Mouse (Mus musculus): ENCODE measurements around the gene Zfhx3. TPM values are rescaled to one million over a fixed set of nuclear protein-coding genes. Genes with fewer than 3 reads are reported as not detected.

Zfhx3 gene
- polyA plus RNA-seq, 1 experiment from 2014 or later = 27.5 TPM

- peak; percentile 54 for DNase-seq (ENCODE audit: low spot score)
- peak overlapping the region; percentile 17; the same call in 1 of the 2 replicates for H3K4me2 ChIP-seq (ENCODE audit: low read depth, low read length)
- no peaks in the 10 kb centered on the region for H3K9me3 ChIP-seq (replicated peaks; ENCODE audit: control insufficient read depth, low read length)
- H3K9ac ChIP-seq (replicated peaks; ENCODE audit: low read length) = peak overlapping the region; percentile 33
- no peak overlapping the region for H3K27ac ChIP-seq (replicated peaks; ENCODE audit: low read depth, low read length)
- H3K27me3 ChIP-seq (ENCODE audit: control insufficient read depth, insufficient read depth, low read length) = no peaks in the 10 kb centered on the region
- H3K4me1 ChIP-seq (ENCODE audit: control insufficient read depth, insufficient read depth, low read length) = no peaks in the 10 kb centered on the region; the same call in 1 of the 2 replicates
- H3K4me3 ChIP-seq (ENCODE audit: low read depth, low read length) = no peak overlapping the region
- ATAC-seq (replicated peaks; ENCODE audit: insufficient number of reproducible peaks, low FRiP score, low TSS enrichment, low read depth) = no peak; the same call in 1 of the 2 replicates
- 37% methylated on average over 25 of the region's 25 CpGs for WGBS
- no peaks in the 10 kb centered on the region for H3K36me3 ChIP-seq (replicated peaks; ENCODE audit: control insufficient read depth, insufficient read depth, low read depth, low read length)
Measured at GRCm38 (mm10) chr8:108406716-108407494, 464.5 kb downstream of the Zfhx3 start.

GRCm38 (mm10) chr8:108419162-108419844 is 476.9 kb downstream of the Zfhx3 start:
- Histone ChIP-seq H3K27ac (replicated peaks; ENCODE audit: low read depth, low read length) (no peak overlapping the region), H3K4me2 (ENCODE audit: low read depth, low read length) (no peak overlapping the region), H3K36me3 (replicated peaks; ENCODE audit: control insufficient read depth, insufficient read depth, low read depth, low read length) (no peaks in the 10 kb centered on the region), H3K4me3 (ENCODE audit: low read depth, low read length) (no peak overlapping the region), H3K4me1 (ENCODE audit: control insufficient read depth, insufficient read depth, low read length) (0 out of 2 replicates have a peak, but pooled peaks cover 3% of the 10 kb centered on the region), H3K27me3 (ENCODE audit: control insufficient read depth, insufficient read depth, low read length) (no peaks in the 10 kb centered on the region), H3K9ac (replicated peaks; ENCODE audit: low read length) (no peak overlapping the region), H3K9me3 (replicated peaks; ENCODE audit: control insufficient read depth, low read length) (no peaks in the 10 kb centered on the region)
- DNase-seq (ENCODE audit: low spot score) (no peak), ATAC-seq (replicated peaks; ENCODE audit: insufficient number of reproducible peaks, low FRiP score, low TSS enrichment, low read depth) (no peak)
- 54% methylated on average over 15 of the region's 15 CpGs for WGBS

GRCm38 (mm10) chr8:108422521-108422920 is 480.1 kb downstream of the Zfhx3 start:
- DNase-seq (ENCODE audit: low spot score) = no peak
- 81% methylated on average over 3 of the region's 3 CpGs for WGBS
- no peaks in the 10 kb centered on the region for H3K27me3 ChIP-seq (ENCODE audit: control insufficient read depth, insufficient read depth, low read length)
- H3K36me3 ChIP-seq (replicated peaks; ENCODE audit: control insufficient read depth, insufficient read depth, low read depth, low read length) = no peaks in the 10 kb centered on the region
- H3K4me1 ChIP-seq (ENCODE audit: control insufficient read depth, insufficient read depth, low read length) = 0 out of 2 replicates have a peak, but pooled peaks cover 3% of the 10 kb centered on the region
- H3K9ac ChIP-seq (replicated peaks; ENCODE audit: low read length) = no peak overlapping the region
- ATAC-seq (replicated peaks; ENCODE audit: insufficient number of reproducible peaks, low FRiP score, low TSS enrichment, low read depth) = no peak
- H3K27ac ChIP-seq (replicated peaks; ENCODE audit: low read depth, low read length) = no peak overlapping the region
- H3K4me3 ChIP-seq (ENCODE audit: low read depth, low read length) = no peak overlapping the region
- no peak overlapping the region for H3K4me2 ChIP-seq (ENCODE audit: low read depth, low read length)
- H3K9me3 ChIP-seq (replicated peaks; ENCODE audit: control insufficient read depth, low read length) = no peaks in the 10 kb centered on the region

GRCm38 (mm10) chr8:108424337-108424736 is 481.9 kb downstream of the Zfhx3 start:
- DNase-seq (ENCODE audit: low spot score) (no peak), ATAC-seq (replicated peaks; ENCODE audit: insufficient number of reproducible peaks, low FRiP score, low TSS enrichment, low read depth) (no peak)
- H3K27me3 ChIP-seq (ENCODE audit: control insufficient read depth, insufficient read depth, low read length) = no peaks in the 10 kb centered on the region
- H3K4me2 ChIP-seq (ENCODE audit: low read depth, low read length) = no peak overlapping the region
- H3K36me3 ChIP-seq (replicated peaks; ENCODE audit: control insufficient read depth, insufficient read depth, low read depth, low read length) = no peaks in the 10 kb centered on the region
- 83% methylated on average over 8 of the region's 8 CpGs for WGBS
- no peak overlapping the region for H3K9ac ChIP-seq (replicated peaks; ENCODE audit: low read length)
- H3K27ac ChIP-seq (replicated peaks; ENCODE audit: low read depth, low read length) = no peak overlapping the region
- no peak overlapping the region for H3K4me3 ChIP-seq (ENCODE audit: low read depth, low read length)
- H3K4me1 ChIP-seq (ENCODE audit: control insufficient read depth, insufficient read depth, low read length) = no peaks in the 10 kb centered on the region
- H3K9me3 ChIP-seq (replicated peaks; ENCODE audit: control insufficient read depth, low read length) = no peaks in the 10 kb centered on the region

- H3K27ac ChIP-seq (replicated peaks; ENCODE audit: low read depth, low read length) = no peak overlapping the region
- H3K27me3 ChIP-seq (ENCODE audit: control insufficient read depth, insufficient read depth, low read length) = no peaks in the 10 kb centered on the region
- no peak for ATAC-seq (replicated peaks; ENCODE audit: insufficient number of reproducible peaks, low FRiP score, low TSS enrichment, low read depth)
- no peaks in the 10 kb centered on the region for H3K9me3 ChIP-seq (replicated peaks; ENCODE audit: control insufficient read depth, low read length)
- no peak for DNase-seq (ENCODE audit: low spot score)
- no peak overlapping the region for H3K4me2 ChIP-seq (ENCODE audit: low read depth, low read length)
- H3K9ac ChIP-seq (replicated peaks; ENCODE audit: low read length) = no peak overlapping the region
- WGBS = 60% methylated on average over 5 of the region's 5 CpGs
- no peaks in the 10 kb centered on the region for H3K36me3 ChIP-seq (replicated peaks; ENCODE audit: control insufficient read depth, insufficient read depth, low read depth, low read length)
- H3K4me3 ChIP-seq (ENCODE audit: low read depth, low read length) = no peak overlapping the region
- no peaks in the 10 kb centered on the region for H3K4me1 ChIP-seq (ENCODE audit: control insufficient read depth, insufficient read depth, low read length)
Measured at GRCm38 (mm10) chr8:108433321-108433720, 490.9 kb downstream of the Zfhx3 start.

- no peak for ATAC-seq (replicated peaks; ENCODE audit: insufficient number of reproducible peaks, low FRiP score, low TSS enrichment, low read depth)
Measured at GRCm38 (mm10) chr8:108434510-108434909, 492.1 kb downstream of the Zfhx3 start.

GRCm38 (mm10) chr8:108436336-108436735 is 493.9 kb downstream of the Zfhx3 start:
- no peaks in the 10 kb centered on the region for H3K4me1 ChIP-seq (ENCODE audit: control insufficient read depth, insufficient read depth, low read length)
- H3K9me3 ChIP-seq (replicated peaks; ENCODE audit: control insufficient read depth, low read length) = no peaks in the 10 kb centered on the region
- no peak overlapping the region for H3K9ac ChIP-seq (replicated peaks; ENCODE audit: low read length)
- H3K4me2 ChIP-seq (ENCODE audit: low read depth, low read length) = no peak overlapping the region
- no peak overlapping the region for H3K4me3 ChIP-seq (ENCODE audit: low read depth, low read length)
- H3K27me3 ChIP-seq (ENCODE audit: control insufficient read depth, insufficient read depth, low read length) = no peaks in the 10 kb centered on the region
- ATAC-seq (replicated peaks; ENCODE audit: insufficient number of reproducible peaks, low FRiP score, low TSS enrichment, low read depth) (no peak), DNase-seq (ENCODE audit: low spot score) (no peak)
- H3K36me3 ChIP-seq (replicated peaks; ENCODE audit: control insufficient read depth, insufficient read depth, low read depth, low read length) = no peaks in the 10 kb centered on the region
- 65% methylated on average over 12 of the region's 12 CpGs for WGBS
- no peak overlapping the region for H3K27ac ChIP-seq (replicated peaks; ENCODE audit: low read depth, low read length)

More at GRCm38 (mm10) chr8:108434510-108434909, 492.1 kb downstream of the Zfhx3 start:
- H3K4me3 ChIP-seq (ENCODE audit: low read depth, low read length) = no peak overlapping the region
- DNase-seq (ENCODE audit: low spot score) = no peak
- WGBS = 77% methylated on average over 4 of the region's 4 CpGs
- H3K9me3 ChIP-seq (replicated peaks; ENCODE audit: control insufficient read depth, low read length) = no peaks in the 10 kb centered on the region
- no peak overlapping the region for H3K9ac ChIP-seq (replicated peaks; ENCODE audit: low read length)
- no peak overlapping the region for H3K27ac ChIP-seq (replicated peaks; ENCODE audit: low read depth, low read length)
- no peak overlapping the region for H3K4me2 ChIP-seq (ENCODE audit: low read depth, low read length)
- H3K4me1 ChIP-seq (ENCODE audit: control insufficient read depth, insufficient read depth, low read length) = no peaks in the 10 kb centered on the region
- H3K36me3 ChIP-seq (replicated peaks; ENCODE audit: control insufficient read depth, insufficient read depth, low read depth, low read length) = no peaks in the 10 kb centered on the region
- no peaks in the 10 kb centered on the region for H3K27me3 ChIP-seq (ENCODE audit: control insufficient read depth, insufficient read depth, low read length)

GRCm38 (mm10) chr8:108437316-108437830 is 494.9 kb downstream of the Zfhx3 start:
- Histone ChIP-seq H3K4me2 (ENCODE audit: low read depth, low read length) (no peak overlapping the region), H3K36me3 (replicated peaks; ENCODE audit: control insufficient read depth, insufficient read depth, low read depth, low read length) (no peaks in the 10 kb centered on the region), H3K9me3 (replicated peaks; ENCODE audit: control insufficient read depth, low read length) (no peaks in the 10 kb centered on the region), H3K4me1 (ENCODE audit: control insufficient read depth, insufficient read depth, low read length) (no peaks in the 10 kb centered on the region), H3K27ac (replicated peaks; ENCODE audit: low read depth, low read length) (no peak overlapping the region), H3K4me3 (ENCODE audit: low read depth, low read length) (no peak overlapping the region), H3K27me3 (ENCODE audit: control insufficient read depth, insufficient read depth, low read length) (no peaks in the 10 kb centered on the region), H3K9ac (replicated peaks; ENCODE audit: low read length) (no peak overlapping the region)
- ATAC-seq (replicated peaks; ENCODE audit: insufficient number of reproducible peaks, low FRiP score, low TSS enrichment, low read depth) = no peak
- DNase-seq (ENCODE audit: low spot score) = no peak
- WGBS = 85% methylated on average over 13 of the region's 13 CpGs

All from embryonic facial prominence, embryonic 11.5 days (tissue).